Mouse (Mus musculus): ENCODE results near the gene Ern1. TPM values are rescaled to one million over a fixed set of nuclear protein-coding genes. Genes with fewer than 3 reads are reported as not detected.

Ern1 gene
- total RNA-seq, 2 experiments from 2014 or later = 9.9 to 10.9 TPM

GRCm38 (mm10) chr11:106486042-106486865 lies 1.4 kb downstream of the Ern1 start:
- intact Hi-C loops (cut with DNase I) = no loop called here
- DNase-seq = no peak

GRCm38 (mm10) chr11:106485611-106486010 lies 2.0 kb downstream of the Ern1 start:
- intact Hi-C loops (cut with DNase I) = no loop called here
- DNase-seq = no peak

DNA sequence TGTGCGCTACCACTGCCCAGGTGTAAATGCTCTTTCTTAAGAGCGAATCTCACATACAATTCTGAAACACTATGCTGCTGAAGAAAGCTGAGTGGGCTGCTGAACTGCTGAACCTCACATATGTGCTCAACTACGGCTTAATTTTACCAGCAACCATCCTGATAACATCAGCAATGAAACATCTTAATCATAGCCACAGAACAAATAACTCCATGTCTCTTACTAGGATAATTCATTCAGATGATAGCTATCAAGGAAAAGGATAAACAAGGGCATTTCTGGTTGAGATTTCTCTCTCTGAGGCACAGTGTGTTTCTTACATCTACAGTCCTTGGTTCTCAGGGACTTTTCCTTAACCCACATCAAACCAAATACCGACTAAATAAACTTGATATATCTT lies 2.8 kb downstream of the Ern1 start:
- intact Hi-C loops (cut with DNase I) = no loop called here
- DNase-seq = no peak

GRCm38 (mm10) chr11:106482867-106483266 lies 4.8 kb downstream of the Ern1 start:
- no peak for DNase-seq
- intact Hi-C loops (cut with DNase I) = no loop called here

GRCm38 (mm10) chr11:106481651-106482050 lies 6.0 kb downstream of the Ern1 start:
- no peak for DNase-seq
- intact Hi-C loops (cut with DNase I) = no loop called here

DNA sequence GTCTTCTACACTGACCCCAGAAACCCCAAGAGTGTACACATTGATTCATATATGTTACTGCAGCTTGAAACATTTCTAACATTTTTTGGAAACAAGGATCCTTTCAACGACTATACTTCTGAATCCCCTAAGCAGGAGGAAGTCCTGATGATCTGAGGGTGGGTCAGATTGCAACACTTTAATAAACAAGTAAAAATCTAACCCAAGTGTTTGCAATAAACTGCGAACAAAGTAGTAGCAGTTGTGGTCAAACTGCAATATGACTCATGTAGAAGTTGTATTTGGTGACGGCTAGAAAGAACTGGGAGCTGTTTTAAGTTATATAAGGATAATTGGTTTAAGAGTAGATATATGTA lies 7.1 kb downstream of the Ern1 start:
- no peak for DNase-seq
- intact Hi-C loops (cut with DNase I) = no loop called here

GRCm38 (mm10) chr11:106479619-106480529 lies 7.8 kb downstream of the Ern1 start:
- no peak for DNase-seq
- intact Hi-C loops (cut with DNase I) = no loop called here

- intact Hi-C loops (cut with DNase I) = no loop called here
- no peak for DNase-seq
Measured at GRCm38 (mm10) chr11:106478745-106479144, 8.9 kb downstream of the Ern1 start.

DNA sequence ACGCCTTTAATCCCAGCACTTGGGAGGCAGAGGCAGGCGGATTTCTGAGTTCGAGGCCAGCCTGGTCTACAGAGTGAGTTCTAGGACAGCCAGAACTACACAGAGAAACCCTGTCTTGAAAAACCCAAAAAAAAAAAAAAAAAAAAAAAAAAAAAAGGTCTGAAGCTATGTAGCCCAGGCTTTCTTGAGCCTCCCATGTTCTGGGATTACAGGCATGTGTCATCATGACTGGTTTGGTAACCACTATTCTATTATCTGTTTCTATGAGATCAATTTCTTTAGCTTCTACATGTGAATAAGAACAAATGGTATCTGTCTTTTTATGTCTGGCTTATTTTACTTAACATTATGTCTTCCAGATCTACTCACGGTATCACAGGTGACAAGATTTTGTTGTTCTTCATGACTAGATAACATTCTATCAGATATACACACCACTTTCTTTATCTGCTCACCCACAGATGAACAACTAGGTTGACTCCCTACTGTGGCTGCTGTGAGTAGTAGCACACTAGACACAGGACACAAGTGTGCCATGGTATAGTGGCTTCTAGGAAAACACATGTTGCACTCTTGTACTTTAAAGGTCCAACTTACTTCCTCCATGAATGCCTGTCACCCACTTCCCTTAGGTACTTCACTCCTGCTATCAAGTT lies 10.0 kb downstream of the Ern1 start:
- intact Hi-C loops (cut with DNase I) = no loop called here
- DNase-seq = no peak

DNA sequence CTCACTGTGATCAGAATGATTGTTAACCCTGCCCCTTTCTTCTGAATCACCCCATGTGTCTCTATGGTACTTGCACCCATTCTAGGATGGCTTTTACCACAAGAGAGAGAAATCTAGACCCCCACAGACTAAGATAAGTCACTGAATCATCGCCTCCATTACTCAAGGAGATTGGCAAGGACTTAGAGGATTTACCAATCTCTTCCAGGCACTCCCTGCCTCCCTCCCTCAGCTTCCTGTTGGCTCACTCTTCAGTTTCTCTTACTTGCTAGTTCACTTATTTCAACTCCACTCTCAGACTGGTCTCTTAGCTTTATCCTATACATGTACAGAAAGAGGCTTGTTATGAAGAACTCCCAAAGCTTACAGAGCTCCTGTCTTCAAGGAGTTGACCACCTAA lies 12.3 kb downstream of the Ern1 start:
- intact Hi-C loops (cut with DNase I) = no loop called here
- DNase-seq = no peak

- intact Hi-C loops (cut with DNase I) = no loop called here
Measured at GRCm38 (mm10) chr11:106471629-106472028, 16.0 kb downstream of the Ern1 start.

DNA sequence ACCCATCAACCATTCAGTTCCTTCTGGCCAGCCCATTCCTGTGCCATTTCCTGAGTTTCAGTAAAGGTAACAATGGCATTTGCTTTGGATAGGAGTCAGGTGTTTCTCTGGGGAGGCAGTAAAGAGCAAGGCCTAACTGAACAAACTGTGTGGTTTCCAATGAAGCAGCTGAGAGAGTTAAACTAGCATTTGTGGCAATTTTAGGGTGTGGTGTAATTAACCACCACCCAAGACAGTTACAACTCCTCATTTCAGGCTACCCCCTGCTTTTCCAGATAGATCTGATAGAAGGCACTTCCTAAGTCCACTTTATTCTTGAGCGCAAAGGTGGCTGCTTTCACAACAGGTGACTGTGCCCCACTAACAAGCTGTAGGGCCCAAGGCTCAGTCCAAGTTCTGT lies 19.1 kb downstream of the Ern1 start:
- intact Hi-C loops (cut with DNase I) = no loop called here
- DNase-seq = no peak

More at GRCm38 (mm10) chr11:106471629-106472028, 16.0 kb downstream of the Ern1 start:
- DNase-seq = no peak

GRCm38 (mm10) chr11:106465932-106466331 lies 21.7 kb downstream of the Ern1 start:
- DNase-seq = no peak
- intact Hi-C loops (cut with DNase I) = no loop called here

- no peak for DNase-seq
- intact Hi-C loops (cut with DNase I) = no loop called here
Measured at GRCm38 (mm10) chr11:106465545-106465903, 22.1 kb downstream of the Ern1 start.

DNA sequence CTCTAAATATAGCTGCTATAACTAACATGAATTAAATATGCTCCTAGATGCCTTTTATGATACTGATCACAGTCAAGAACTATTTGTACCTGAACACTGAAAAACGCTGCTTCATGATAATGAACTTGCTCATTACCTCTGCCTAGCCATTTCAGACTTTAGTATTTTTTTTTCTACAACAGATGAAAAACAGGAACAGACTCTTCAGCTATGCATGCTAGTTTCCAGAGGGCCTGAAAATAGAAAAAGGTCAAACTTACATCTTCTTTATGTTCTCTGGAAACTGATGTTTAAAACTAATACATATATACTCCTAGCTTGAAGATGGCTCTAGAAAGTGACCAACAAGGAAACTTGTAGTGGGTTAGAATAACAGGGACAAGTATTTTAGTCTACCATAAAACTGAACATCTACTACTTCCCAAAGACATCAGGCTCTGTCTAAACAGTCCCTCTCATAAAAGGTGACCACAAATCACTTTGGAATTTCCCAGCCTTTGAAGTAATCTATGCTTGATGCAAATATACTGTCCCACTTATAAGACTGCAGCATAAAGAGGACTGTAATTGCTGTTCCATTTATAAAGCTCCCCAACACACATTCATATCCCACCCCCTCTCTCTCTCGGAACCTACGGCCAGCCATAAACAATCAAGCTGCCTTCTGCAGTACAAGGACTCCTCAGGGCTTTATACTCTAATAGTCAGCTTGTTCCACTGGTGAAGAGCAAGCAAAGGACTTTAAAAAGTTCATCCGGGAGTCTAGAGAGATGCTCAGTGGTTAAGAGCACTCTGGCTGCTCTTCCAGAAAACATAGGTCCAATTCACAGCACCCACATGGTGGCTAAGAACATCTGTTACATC lies 22.7 kb downstream of the Ern1 start:
- no peak for DNase-seq
- intact Hi-C loops (cut with DNase I) = no loop called here

GRCm38 (mm10) chr11:106463845-106464244 lies 23.8 kb downstream of the Ern1 start:
- DNase-seq = no peak
- intact Hi-C loops (cut with DNase I) = no loop called here

GRCm38 (mm10) chr11:106462309-106462708 lies 25.3 kb downstream of the Ern1 start:
- intact Hi-C loops (cut with DNase I) = no loop called here
- DNase-seq = no peak

- intact Hi-C loops (cut with DNase I) = no loop called here
- DNase-seq = no peak
Measured at GRCm38 (mm10) chr11:106461145-106461932, 26.3 kb downstream of the Ern1 start.

GRCm38 (mm10) chr11:106460671-106461070 lies 27.0 kb downstream of the Ern1 start:
- intact Hi-C loops (cut with DNase I) = no loop called here

More at GRCm38 (mm10) chr11:106460671-106461070, 27.0 kb downstream of the Ern1 start:
- DNase-seq = no peak
